ENCODE assay signal across 22 mouse cellular contexts in genomic region chr2:168508469-168509198, GRCm38 (mm10).
DNase-seq lines count a peak whose midpoint lies in the region; ATAC-seq and TF ChIP-seq lines count a peak whose summit lies in the region.
"Had no signal": no experiment of that assay in that cellular context is flagged by ENCODE, and none has a peak within 500 bp of the region (broad histone marks: within the 10 kb centered on the region; RNA-seq: fewer than 3 reads in every experiment).

No protein-coding gene starts in this region.

- TF ChIP-seq RAD21 in CH12.LX (IDR thresholded peaks at IDR 0.05; ENCODE audit: low read depth, low read length): no peak

- WGBS in limb, embryonic 14.5 days: 53% methylated on average over 13 of the region's 13 CpGs
- 85% methylated on average over 13 of the region's 13 CpGs for WGBS in limb, embryonic 10.5 days

- DNase-seq in limb, embryonic 14.5 days (ENCODE audit: low spot score): peak; percentile 14
- no peak for DNase-seq in limb, embryonic 10.5 days (ENCODE audit: low spot score)
- DNase-seq in CH12.LX (ENCODE audit: extremely low read depth) (peak; percentile 36), ES-E14 (ENCODE audit: low read depth, low spot score) (no peak)
- DNase-seq in frontal cortex, postnatal 14 days (ENCODE audit: low spot score in 2 of 2): no peak
- DNase-seq in lung, adult 18-20 months: no peak
- DNase-seq: adrenal gland, adult 2 months; adrenal gland, adult 8-10 months; adrenal gland, postnatal 10 days; adrenal gland, postnatal 14 days; adrenal gland, postnatal 25 days; adrenal gland, postnatal 36 days; B cell, adult 2 months; cerebellum, adult 11 months; cerebellum, adult 11-12 months; cerebellum, adult 18-20 months; cerebellum, adult 2 months; cerebellum, adult 8-10 months had no signal

- in situ Hi-C loops in CH12.LX (cut with MboI; ENCODE audit: low pct_ligation_motif_present, low pct_unique_long_range_greater_than_20kb, low sequenced_read_pairs) (no loop called here), ES-E14 (cut with MboI; ENCODE audit: low sequenced_read_pairs in 2 of 2, unreplicated experiment in 2 of 2) (no loop called here)

- dilution Hi-C loops in CH12.LX (cut with MboI; ENCODE audit: extremely low pct_ligation_motif_present, extremely low pct_unique_long_range_greater_than_20kb, low sequenced_read_pairs): no loop called here

- no peak for TF ChIP-seq CTCF in CH12.LX (conservative IDR thresholded peaks at IDR 0.05 in 1 of 2, IDR thresholded peaks at IDR 0.05 in 1 of 2; ENCODE audit: low read depth in 2 of 2, low read length in 2 of 2)

- no peak for TF ChIP-seq POLR2A in limb, embryonic 14.5 days (IDR thresholded peaks at IDR 0.05; ENCODE audit: borderline replicate concordance, extremely low read depth, insufficient read depth, insufficient read length)
- no peak for TF ChIP-seq POLR2A in CH12.LX (IDR thresholded peaks at IDR 0.05; ENCODE audit: low read depth, low read length)

- ATAC-seq in limb, embryonic 14.5 days (ENCODE audit: low FRiP score, low read depth): no peak
- ATAC-seq: activated CD4-positive, CD25-positive, alpha-beta regulatory T cell, adult 4 months; CD4-positive, CD25-positive, alpha-beta regulatory T cell, adult 4 months; Patski had no signal

- H3K4me3 ChIP-seq in limb, embryonic 14.5 days (replicated peaks; ENCODE audit: low read length): no peak overlapping the region
- no peak overlapping the region for H3K4me3 ChIP-seq in limb, embryonic 10.5 days
- H3K4me3 ChIP-seq in CH12.LX (replicated peaks in 1 of 3; ENCODE audit: low read depth in 2 of 3, low read length in 2 of 3, poor library complexity in 1 of 3) (no peak overlapping the region), ES-E14 (ENCODE audit: insufficient read depth in 1 of 2, low read depth in 1 of 2, low read length in 2 of 2, poor library complexity in 1 of 2, severe bottlenecking in 1 of 2) (no peak overlapping the region)

- H3K79me2 ChIP-seq in CH12.LX (replicated peaks; ENCODE audit: control insufficient read depth, extremely low read depth, insufficient read depth, poor library complexity, severe bottlenecking): no peaks in the 10 kb centered on the region

- no peaks in the 10 kb centered on the region for H3K27me3 ChIP-seq in limb, embryonic 14.5 days (ENCODE audit: control insufficient read depth, insufficient read depth, low read length)
- 0 out of 2 replicates have a peak, but pooled peaks cover 8% of the 10 kb centered on the region for H3K27me3 ChIP-seq in limb, embryonic 10.5 days (ENCODE audit: low read depth, poor library complexity, severe bottlenecking)
- H3K27me3 ChIP-seq in CH12.LX (replicated peaks): no peaks in the 10 kb centered on the region
- H3K27me3 ChIP-seq: Patski had no signal

- no peak overlapping the region for H3K4me2 ChIP-seq in limb, embryonic 14.5 days (replicated peaks; ENCODE audit: low read depth, low read length, severe bottlenecking)
- H3K4me2 ChIP-seq in CH12.LX (ENCODE audit: insufficient read depth, low read depth, poor library complexity, severe bottlenecking): no peak overlapping the region

- peaks cover 3% of the 10 kb centered on the region; the same call in 1 of the 2 replicates for H3K36me3 ChIP-seq in limb, embryonic 14.5 days (ENCODE audit: control insufficient read depth, insufficient read depth, low read length)
- H3K36me3 ChIP-seq in limb, embryonic 10.5 days: no peaks in the 10 kb centered on the region
- H3K36me3 ChIP-seq in CH12.LX (replicated peaks in 1 of 2; ENCODE audit: control insufficient read depth in 1 of 2, insufficient read depth in 1 of 2, low read length in 1 of 2) (peaks cover 31 to 85% of the 10 kb centered on the region in 2 experiments), ES-E14 (ENCODE audit: control insufficient read depth, insufficient read depth, low read length, poor library complexity, severe bottlenecking) (no peaks in the 10 kb centered on the region; the same call in 1 of the 2 replicates)
- H3K36me3 ChIP-seq: G1E had no signal

- H3K9me3 ChIP-seq in limb, embryonic 14.5 days (ENCODE audit: control insufficient read depth, low read length): peaks cover 4% of the 10 kb centered on the region; the same call in 1 of the 2 replicates
- no peaks in the 10 kb centered on the region for H3K9me3 ChIP-seq in limb, embryonic 10.5 days (replicated peaks)
- peaks cover 8% of the 10 kb centered on the region for H3K9me3 ChIP-seq in CH12.LX (replicated peaks; ENCODE audit: low read length)
- H3K9me3 ChIP-seq in ES-E14 (ENCODE audit: control insufficient read depth, insufficient read depth, low read depth, low read length): no peaks in the 10 kb centered on the region

- H3K27ac ChIP-seq in limb, embryonic 14.5 days (replicated peaks; ENCODE audit: low read depth, low read length): no peak overlapping the region
- H3K27ac ChIP-seq in limb, embryonic 10.5 days: no peak overlapping the region
- no peak overlapping the region for H3K27ac ChIP-seq in CH12.LX (ENCODE audit: insufficient read depth, low read depth)
- no peak overlapping the region for H3K27ac ChIP-seq in ES-E14 (ENCODE audit: insufficient read depth, low read depth, low read length, poor library complexity, severe bottlenecking)

- no peak for TF ChIP-seq EP300 in CH12.LX (IDR thresholded peaks at IDR 0.05; ENCODE audit: low read length)

- H3K4me1 ChIP-seq in limb, embryonic 14.5 days (ENCODE audit: control insufficient read depth, insufficient read depth, low read length): no peaks in the 10 kb centered on the region
- H3K4me1 ChIP-seq in limb, embryonic 10.5 days: peaks cover 3% of the 10 kb centered on the region; the same call in 1 of the 2 replicates
- H3K4me1 ChIP-seq in CH12.LX (ENCODE audit: control insufficient read depth in 1 of 2, insufficient read depth in 2 of 2) (peaks cover 2 to 27% of the 10 kb centered on the region in 2 experiments; a peak in 3 of 4 replicates), ES-E14 (ENCODE audit: control insufficient read depth in 2 of 2, insufficient read depth in 2 of 2, low read length in 2 of 2, poor library complexity in 1 of 2) (no peaks in the 10 kb centered on the region; a peak in 1 of 4 replicates)

- no peak overlapping the region for H3K9ac ChIP-seq in limb, embryonic 14.5 days (ENCODE audit: low read depth, low read length, severe bottlenecking)
- H3K9ac ChIP-seq in CH12.LX (ENCODE audit: insufficient read depth, low read depth) (no peak overlapping the region), ES-E14 (ENCODE audit: insufficient read depth, low read depth, low read length, poor library complexity, severe bottlenecking) (no peak overlapping the region)

TF ChIP-seq in CH12.LX, 34 proteins besides CTCF, POLR2A, EP300 and RAD21:
- TF ChIP-seq BHLHE40 (IDR thresholded peaks at IDR 0.05; ENCODE audit: low read depth, low read length) (no peak), CHD1 (IDR thresholded peaks at IDR 0.05; ENCODE audit: low read depth, low read length) (no peak), JUN (IDR thresholded peaks at IDR 0.05; ENCODE audit: insufficient read depth, low read depth, low read length) (no peak), ZNF384 (IDR thresholded peaks at IDR 0.05; ENCODE audit: low read depth, low read length) (no peak), TCF12 (IDR thresholded peaks at IDR 0.05; ENCODE audit: low read depth, low read length) (peak; percentile 61; the same call in 1 of the 2 replicates), ETS1 (conservative IDR thresholded peaks at IDR 0.05; ENCODE audit: low read depth, low read length) (peak; percentile 57; the same call in 1 of the 2 replicates), MAX (IDR thresholded peaks at IDR 0.05; ENCODE audit: low read length) (no peak), E2F4 (IDR thresholded peaks at IDR 0.05; ENCODE audit: insufficient replicate concordance, low read depth, low read length) (no peak), ZMIZ1 (IDR thresholded peaks at IDR 0.05; ENCODE audit: low read depth, low read length) (no peak), JUND (conservative IDR thresholded peaks at IDR 0.05; ENCODE audit: low read depth, low read length) (no peak), MYC (IDR thresholded peaks at IDR 0.05; ENCODE audit: low read depth, low read length) (no peak), MAFK (IDR thresholded peaks at IDR 0.05; ENCODE audit: insufficient replicate concordance, low read length) (peak; percentile 89), POLR2AphosphoS2 (IDR thresholded peaks at IDR 0.05; ENCODE audit: low read depth, low read length) (no peak), PAX5 (IDR thresholded peaks at IDR 0.05; ENCODE audit: low read length) (no peak), NELFE (IDR thresholded peaks at IDR 0.05; ENCODE audit: low read depth, low read length) (no peak), ZC3H11A (IDR thresholded peaks at IDR 0.05; ENCODE audit: low read depth, low read length) (no peak), TBP (conservative IDR thresholded peaks at IDR 0.05; ENCODE audit: low read depth, low read length) (no peak)

TF ChIP-seq in ES-E14, 5 proteins besides CTCF, POLR2A, EP300 and RAD21:
- TF ChIP-seq MAFK (IDR thresholded peaks at IDR 0.05; ENCODE audit: insufficient read depth, low read depth, low read length) (peak; percentile 83), ZNF384 (IDR thresholded peaks at IDR 0.05; ENCODE audit: low read depth, low read length) (no peak), ZC3H11A (IDR thresholded peaks at IDR 0.05; ENCODE audit: borderline replicate concordance, low read depth, low read length) (no peak)

Comparison
In these comparisons a context has a peak if more than half of its experiments do, and no peak if none do; other contexts are left out.
1. DNase-seq: peak in limb, embryonic 14.5 days (single experiment) and CH12.LX (single experiment); none in limb, embryonic 10.5 days (single experiment), ES-E14 (single experiment), frontal cortex, postnatal 14 days (0 of 2) and lung, adult 18-20 months (0 of 2).